Mouse (Mus musculus): ENCODE measurements around the gene Asf1b. TPM values are rescaled to one million over a fixed set of nuclear protein-coding genes. Genes with fewer than 3 reads are reported as not detected.
A peak's percentile ranks its signal among the peaks of the same experiment; 100 is the strongest.

Gene Asf1b
- total RNA-seq (2021) = 1 to 10 TPM; 1.1 to 1.7 TPM

DNA sequence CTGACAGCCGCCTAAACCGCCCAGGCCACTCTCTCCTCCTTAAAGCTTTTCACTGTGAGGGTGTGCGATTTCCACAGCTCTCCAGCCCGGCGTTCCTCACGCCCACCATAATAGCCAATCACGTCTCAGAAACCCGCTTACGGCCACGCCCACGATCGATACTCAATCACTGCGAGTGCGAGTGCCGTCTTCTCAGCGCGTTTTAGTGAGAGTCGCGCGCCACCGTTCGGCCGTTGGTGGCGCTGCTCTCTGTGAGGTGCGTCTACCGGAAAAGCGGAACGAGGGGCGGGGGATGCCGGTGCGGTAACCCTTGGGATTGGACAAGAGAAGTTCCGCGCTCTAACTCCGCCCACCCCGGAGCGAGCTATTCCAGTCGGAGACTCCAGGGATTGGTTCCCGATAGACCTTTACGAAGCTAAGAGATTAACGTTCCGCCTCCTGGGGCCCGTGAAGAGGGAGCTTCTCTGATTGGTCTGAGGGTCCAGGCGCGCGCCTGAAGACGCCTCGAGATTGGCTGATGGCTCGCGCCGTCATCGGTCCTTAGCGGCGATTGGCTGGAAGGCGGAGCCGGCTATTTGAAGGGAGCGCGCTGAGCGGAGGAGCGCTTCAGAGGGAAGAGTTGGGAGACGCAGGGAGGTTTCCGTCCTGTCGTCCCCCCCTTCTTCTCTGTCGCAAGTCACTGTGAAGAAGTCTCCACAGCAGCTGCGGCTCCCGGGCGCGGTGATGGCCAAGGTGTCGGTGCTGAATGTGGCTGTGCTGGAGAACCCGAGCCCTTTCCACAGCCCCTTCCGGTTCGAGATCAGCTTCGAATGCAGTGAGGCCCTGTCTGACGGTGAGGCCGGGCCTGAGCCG, at the start of gene Asf1b, which contains the start of gene Gm10644:
Gene Asf1b, plus strand, starts transcription at position 402 of the 852 bp plus-strand sequence.
Gene Gm10644, minus strand, starts transcription at position 100 of the 852 bp plus-strand sequence.
- DNase-seq (ENCODE audit: low spot score) = peak; percentile 97
- intact Hi-C loops (cut with DNase I) = loop anchor here (1.0 to 10.0 kb wide), 4 partner anchors 59 to 511 kb away; no protein-coding TSS in a partner anchor

DNA sequence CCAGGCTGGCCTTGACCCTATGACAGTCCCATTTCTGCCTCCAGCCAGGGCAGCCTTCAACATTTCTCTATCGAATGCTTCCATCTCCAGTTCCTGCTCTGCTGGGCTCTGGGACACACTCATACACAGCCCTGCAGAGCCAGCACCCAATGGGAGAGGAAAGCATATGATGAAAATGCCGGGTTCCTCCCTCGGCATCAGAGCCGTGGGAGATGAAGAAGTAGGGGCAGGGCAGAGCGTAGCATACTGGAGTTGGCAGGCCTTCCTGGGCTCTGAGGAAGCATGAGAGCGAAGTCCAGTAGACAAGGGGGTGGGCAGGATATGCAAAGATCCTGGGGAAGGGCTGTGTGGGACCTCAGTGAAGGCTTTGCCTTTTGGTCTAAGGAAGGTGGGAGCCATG, 46.7 kb upstream of the Asf1b start:
- intact Hi-C loops (cut with DNase I) = no loop called here
- DNase-seq (ENCODE audit: low spot score) = no peak

DNA sequence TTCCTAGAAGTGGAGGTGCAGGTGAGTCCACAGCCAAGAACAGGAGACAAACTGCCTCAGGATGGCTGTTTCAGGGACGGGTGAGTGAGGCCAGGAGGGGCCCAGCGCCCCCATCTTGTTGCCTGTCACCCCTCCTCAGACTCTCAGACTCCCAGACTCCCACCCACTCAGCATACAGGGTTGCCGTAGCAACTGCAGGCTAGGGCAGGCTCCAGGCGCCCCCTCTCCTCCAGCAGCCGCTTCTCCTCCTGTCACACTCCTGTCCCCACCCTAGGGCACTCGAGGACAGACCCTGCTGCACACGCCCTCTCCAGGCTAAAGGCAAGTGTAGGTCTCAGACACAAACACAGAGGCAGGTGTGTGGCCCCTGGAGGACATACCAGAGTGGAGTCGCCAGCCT, 46.0 kb upstream of the Asf1b start:
- intact Hi-C loops (cut with DNase I) = no loop called here

DNA sequence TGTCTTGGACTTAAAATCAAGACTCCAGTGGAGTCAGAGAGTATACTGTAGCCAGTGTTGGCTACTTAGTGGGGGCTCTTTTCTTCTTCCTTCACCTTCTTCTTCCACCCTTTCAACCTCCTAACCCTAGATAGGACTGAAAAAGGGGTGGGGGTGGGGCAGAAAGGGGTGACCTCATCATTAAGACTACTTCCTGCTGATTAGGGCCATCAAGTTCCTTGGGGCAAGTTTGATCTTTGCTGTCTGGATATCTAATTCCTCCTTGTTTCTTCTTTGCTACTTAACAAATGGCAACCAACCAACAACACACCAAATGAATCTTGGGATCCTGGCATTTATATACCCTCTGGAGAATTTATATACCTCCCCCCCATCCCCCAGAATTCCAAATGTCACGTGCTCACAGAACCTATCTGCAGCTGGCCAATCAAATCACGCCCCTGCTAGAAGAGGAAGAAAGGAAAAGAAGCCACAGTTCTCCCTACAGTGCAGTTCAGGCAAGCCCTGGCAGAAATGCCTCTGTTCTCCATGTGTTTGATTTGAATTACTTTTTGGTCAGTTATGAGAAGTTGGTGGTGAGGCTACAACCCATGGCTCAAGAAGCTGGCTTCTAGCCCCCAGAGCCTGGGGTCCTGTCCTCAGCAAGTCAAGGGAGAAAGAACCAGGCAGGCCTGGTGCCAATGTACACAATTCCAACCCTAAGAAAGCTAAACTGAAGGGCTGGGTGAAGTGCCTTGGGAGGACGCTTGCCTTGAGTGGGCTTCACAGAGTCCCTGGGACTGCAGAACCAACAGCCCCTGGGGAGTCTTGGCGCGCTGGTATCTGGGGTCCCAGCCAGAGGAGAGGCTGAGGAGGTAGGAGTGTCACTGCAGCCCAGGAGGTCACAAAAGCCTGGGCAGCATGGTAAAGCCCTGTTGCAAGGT, 43.2 kb upstream of the Asf1b start:
- intact Hi-C loops (cut with DNase I) = no loop called here
- DNase-seq (ENCODE audit: low spot score) = no peak

More for the DNA sequence above, 46.0 kb upstream of the Asf1b start:
- DNase-seq (ENCODE audit: low spot score) = no peak

DNA sequence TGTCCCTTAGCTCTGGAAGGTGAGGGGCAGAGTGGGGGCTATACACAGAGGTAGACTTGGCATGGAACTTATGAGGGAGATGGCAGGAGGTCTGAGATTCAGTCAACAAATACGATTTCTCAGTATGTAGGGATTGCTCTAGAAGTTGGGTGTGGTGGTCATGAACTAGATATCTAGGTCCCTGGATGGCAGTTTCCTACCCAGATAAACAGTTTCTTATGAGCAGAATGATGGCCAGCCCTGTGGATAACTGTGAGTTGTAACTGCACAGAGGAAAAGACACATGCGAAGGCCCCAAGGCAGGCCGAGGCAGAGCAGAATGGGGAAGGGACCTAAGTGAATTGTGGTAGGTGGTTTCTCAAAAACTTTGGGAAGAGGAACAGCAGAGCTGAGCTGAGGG, 41.1 kb upstream of the Asf1b start:
- no peak for DNase-seq (ENCODE audit: low spot score)
- intact Hi-C loops (cut with DNase I) = no loop called here

DNA sequence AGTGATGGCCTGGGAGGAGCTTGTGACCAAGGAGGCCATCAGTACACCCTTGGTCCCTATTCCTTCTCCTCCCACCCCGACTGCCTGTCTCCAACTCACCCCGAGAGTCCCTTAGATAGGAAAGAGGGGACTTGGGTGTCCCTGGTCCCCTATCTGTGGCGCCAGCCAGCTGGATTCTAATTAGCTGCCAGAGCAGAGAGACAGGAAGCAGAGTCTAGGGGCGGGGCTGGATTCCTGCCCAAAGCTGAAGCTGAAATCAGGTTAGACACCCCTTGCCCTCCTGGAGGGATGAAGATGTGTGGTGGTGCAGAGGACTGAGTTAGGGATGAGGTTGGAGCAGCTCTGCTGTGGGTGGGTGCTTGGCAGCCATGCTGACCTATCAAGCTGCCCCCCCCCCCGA, 40.4 kb upstream of the Asf1b start:
- no peak for DNase-seq (ENCODE audit: low spot score)
- intact Hi-C loops (cut with DNase I) = no loop called here

DNA sequence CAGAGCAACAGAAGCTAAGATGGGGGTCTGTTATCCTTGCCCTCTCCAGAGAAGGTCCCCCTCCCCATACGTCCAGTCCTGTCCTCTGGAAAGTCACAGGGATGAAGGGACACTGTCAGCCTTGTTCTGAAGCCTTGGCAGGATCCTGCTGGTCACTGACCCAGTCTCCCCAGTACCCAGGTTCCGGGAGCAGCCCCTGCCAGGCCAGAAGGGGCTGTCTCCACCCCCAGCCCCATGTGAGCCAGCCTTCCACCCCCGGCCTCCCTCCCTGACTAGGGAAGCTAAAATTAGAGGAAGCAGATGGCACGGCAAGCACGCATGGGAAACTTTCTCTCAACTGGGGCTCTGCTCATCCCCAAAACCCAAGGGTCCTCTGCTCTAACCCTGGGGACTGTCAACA, 39.3 kb upstream of the Asf1b start:
- DNase-seq (ENCODE audit: low spot score) = no peak
- intact Hi-C loops (cut with DNase I) = no loop called here

DNA sequence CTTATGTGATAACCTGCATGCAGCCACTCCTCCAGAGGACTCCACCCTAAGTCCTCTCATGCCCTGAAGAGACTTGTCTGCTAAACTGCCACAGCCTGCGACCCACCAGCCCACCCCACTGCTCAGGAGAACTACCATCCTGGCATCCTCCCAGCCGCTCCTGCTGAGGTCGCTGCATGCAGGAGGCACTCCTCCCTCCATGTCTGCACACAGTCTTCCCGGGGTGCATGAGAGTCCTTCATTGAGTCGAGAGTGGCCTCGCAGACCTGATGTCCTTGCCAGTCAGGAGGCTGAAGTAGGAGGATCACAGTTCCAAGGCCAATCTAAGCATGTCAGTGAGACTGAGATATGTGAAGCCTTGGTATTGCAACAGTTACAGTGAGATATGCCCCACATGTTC, 37.7 kb upstream of the Asf1b start:
- no peak for DNase-seq (ENCODE audit: low spot score)
- intact Hi-C loops (cut with DNase I) = no loop called here

DNA sequence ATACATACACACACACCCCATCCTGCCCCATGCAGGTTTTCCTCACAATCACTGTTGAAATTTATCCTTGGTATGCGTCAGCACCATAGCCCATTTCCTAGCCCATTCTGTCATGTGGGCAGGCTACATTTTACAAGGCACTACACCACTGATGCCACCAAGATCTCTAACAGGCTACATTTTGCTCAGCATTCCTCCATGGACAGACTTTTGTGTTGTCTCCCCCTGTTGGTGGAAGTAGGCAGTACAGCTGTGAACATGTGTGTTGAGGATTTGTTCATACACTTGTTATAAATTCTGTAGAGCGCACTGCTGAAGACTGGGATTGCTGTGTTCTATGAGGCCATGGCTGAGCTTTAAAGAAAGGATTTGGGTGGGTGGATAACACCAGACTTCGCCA, 33.7 kb upstream of the Asf1b start:
- intact Hi-C loops (cut with DNase I) = no loop called here

DNA sequence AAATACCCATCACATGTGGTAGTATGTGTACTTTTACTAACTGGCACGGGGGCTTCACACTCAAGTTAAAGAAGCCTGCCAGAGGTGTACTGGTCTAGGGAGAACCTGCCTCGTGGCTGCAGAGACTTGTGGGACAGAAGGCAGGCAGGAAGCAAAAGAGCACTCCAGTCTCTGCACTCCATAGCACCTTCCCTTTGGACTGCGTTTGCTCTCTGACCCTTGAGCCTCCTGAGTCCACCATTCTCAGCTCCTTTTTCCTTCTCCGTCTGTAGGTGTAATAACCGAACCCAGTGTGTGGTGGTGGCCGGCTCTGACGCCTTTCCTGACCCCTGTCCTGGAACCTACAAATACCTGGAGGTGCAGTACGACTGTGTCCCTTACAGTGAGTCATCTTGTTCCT, 32.6 kb upstream of the Asf1b start:
- intact Hi-C loops (cut with DNase I) = loop anchor here (2.0 kb wide), 1 partner anchor 140 kb away; no protein-coding TSS in a partner anchor
- no peak for DNase-seq (ENCODE audit: low spot score)

More for the DNA sequence above, 33.7 kb upstream of the Asf1b start:
- no peak for DNase-seq (ENCODE audit: low spot score)

DNA sequence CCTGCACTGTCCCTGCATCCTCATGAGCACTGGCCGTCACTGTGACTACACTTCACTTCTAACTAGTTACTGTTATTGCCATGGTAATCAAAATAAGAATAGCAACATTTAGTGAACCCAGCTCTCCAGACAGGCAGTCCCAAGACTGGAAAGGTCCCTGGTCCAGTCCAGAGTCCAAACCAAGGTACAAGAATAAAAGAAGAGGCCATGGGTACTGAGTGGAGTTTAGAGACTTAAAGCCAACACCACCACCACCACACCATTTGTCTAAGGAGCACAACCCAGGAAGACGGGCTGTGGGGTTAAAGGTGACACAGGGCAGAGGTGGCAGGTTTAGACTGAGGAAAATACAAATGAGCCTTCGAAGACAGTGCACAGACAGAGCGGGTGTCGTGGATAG, 30.7 kb upstream of the Asf1b start:
- intact Hi-C loops (cut with DNase I) = no loop called here
- no peak for DNase-seq (ENCODE audit: low spot score)

DNA sequence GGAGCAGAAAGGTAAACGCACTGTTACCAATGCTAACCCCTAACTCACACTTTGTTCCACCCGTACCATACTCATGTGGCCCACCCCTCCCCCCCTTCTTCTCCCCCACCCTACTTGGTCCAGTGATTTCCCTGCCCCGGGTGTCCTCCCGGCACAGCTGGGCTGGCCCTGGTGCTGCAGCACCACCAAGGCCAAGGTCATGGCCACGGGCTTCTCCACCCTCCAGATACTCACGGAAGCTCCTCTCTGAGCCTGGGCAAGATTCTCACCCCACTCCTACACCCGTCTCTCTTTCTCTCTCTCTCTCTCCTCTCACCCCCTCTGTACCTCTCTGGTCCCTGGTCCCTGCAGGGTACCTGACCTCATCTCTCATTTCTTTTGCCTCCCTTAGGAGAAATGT, 29.0 kb upstream of the Asf1b start:
- intact Hi-C loops (cut with DNase I) = no loop called here
- no peak for DNase-seq (ENCODE audit: low spot score)

DNA sequence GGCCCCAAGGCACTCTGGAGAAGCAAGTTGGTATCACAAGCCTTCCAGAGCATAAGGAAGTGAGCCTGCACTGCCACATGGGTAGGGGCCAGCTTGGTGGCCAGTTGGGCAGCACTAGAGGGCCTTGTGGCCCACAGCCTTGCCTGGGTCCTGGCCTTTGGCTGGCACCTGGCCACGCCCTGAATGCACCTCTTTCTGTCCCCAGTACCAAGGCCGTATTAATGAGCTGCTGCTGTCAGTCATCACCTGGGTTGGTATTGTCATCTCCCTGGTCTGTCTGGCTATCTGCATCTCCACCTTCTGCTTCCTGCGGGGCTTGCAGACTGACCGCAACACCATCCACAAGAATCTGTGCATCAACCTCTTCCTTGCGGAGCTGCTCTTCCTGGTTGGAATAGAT, 21.1 kb upstream of the Asf1b start:
- no peak for DNase-seq (ENCODE audit: low spot score)
- intact Hi-C loops (cut with DNase I) = no loop called here

DNA sequence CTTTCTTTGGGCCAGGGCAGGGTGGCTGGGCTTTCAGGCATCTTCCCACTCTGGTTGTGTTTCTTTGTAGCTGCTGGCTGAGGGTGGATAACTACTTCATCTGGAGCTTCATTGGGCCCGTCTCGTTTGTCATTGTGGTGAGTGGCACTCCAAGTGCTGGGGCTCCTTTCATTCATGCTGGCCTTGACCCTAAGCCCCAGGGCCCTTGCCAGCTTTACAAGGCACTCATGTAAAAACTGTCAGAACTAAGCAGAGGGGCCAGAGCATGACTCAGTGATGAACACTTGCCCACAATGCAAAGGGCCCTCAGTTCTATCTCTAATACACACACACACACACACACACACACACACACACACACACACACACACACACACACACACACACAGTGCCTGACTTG, 20.3 kb upstream of the Asf1b start:
- DNase-seq (ENCODE audit: low spot score) = no peak
- intact Hi-C loops (cut with DNase I) = no loop called here

DNA sequence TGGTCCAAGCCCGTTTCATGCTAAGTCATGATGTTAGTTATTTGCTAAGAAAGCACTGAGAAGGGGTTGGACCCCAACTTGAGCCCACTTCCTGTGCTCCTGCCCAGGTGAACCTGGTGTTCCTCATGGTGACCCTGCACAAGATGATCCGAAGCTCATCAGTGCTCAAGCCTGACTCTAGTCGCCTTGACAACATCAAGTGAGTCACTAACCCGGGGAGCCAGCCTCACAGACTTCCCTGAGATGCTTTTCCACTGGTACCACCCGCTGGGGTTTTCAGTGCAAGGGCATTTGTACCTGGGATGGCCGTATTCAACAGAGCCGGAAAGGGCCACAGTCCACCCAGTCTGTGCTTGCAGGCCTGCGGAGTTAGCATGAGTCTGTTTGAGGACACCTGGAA, 19.9 kb upstream of the Asf1b start:
- DNase-seq (ENCODE audit: low spot score) = no peak
- intact Hi-C loops (cut with DNase I) = no loop called here

DNA sequence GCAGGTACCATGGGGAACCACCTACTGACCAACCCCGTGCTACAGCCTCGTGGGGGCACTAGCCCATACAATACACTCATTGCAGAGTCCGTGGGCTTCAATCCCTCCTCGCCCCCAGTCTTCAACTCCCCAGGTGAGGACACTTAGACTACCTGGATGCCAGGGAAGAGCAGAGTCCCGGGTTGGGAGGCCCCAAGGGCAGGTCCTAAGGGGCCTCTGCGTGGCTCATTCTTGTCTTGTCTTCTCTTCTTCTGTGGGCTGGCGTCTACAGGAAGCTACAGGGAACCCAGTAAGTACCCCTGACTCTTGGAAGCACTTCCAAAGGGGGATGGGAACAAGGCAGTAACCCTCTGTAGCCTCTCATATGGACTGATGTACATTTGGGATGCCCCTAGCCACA, 17.7 kb upstream of the Asf1b start:
- DNase-seq (ENCODE audit: low spot score) = no peak
- intact Hi-C loops (cut with DNase I) = no loop called here

DNA sequence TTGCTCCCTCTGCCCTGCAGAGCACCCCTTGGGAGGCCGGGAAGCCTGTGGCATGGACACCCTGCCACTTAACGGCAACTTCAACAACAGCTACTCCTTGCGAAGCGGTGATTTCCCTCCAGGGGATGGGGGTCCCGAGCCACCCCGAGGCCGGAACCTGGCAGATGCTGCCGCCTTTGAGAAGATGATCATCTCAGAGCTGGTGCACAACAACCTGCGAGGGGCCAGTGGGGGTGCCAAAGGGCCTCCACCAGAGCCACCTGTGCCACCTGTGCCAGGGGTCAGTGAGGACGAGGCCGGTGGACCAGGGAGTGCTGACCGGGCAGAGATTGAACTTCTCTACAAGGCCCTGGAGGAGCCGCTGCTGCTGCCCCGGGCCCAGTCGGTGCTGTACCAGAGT, 17.0 kb upstream of the Asf1b start:
- intact Hi-C loops (cut with DNase I) = no loop called here
- DNase-seq (ENCODE audit: low spot score) = no peak

DNA sequence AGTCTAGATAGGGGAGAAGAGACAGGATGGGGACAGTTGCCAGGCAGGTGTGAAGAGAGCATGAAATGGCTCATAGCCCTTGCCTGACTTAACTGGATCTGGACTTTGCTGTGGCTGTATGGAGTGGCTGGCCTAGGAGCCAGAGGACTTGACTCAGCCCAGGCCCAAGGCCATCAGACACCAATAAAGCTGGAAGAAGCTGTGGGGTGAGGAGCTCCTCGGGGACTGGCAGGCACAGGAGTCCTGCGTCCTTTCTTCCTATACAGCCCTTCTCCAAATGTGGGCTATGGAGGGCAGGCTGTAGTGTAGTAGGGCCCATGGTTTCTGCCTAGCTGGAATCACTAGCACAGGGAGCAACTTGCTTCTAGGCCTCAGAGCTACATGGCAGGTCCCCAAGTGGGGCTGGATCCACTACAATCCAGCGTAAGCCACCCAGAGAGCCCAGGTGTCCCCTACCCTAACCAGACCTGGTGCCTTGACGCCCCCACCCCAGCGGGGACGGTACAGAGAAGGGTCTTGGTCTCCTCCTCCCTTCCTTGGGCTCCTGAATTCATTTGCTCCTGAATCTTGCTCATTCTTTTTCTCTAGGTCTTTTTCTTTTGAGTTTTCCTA, 14.1 kb upstream of the Asf1b start:
- intact Hi-C loops (cut with DNase I) = no loop called here
- no peak for DNase-seq (ENCODE audit: low spot score)

DNA sequence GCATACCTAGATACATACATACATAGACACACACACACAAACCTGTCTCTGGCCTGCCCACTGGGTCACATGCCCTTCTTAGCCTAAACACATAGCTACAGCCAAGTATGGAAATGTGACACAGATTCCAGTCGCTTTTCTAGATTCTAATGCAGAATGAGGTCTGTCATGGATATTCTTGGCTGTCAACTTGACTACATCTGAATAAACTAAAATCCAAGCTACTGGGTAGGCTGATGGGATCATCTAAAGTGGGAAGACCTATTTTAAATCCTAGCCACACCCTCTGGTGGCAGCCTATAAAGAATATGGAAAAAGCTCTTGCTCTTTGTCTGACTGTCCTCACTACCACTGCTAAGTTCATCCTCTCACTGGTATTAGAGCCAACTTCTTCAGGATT, 12.9 kb upstream of the Asf1b start:
- DNase-seq (ENCODE audit: low spot score) = no peak
- intact Hi-C loops (cut with DNase I) = no loop called here

DNA sequence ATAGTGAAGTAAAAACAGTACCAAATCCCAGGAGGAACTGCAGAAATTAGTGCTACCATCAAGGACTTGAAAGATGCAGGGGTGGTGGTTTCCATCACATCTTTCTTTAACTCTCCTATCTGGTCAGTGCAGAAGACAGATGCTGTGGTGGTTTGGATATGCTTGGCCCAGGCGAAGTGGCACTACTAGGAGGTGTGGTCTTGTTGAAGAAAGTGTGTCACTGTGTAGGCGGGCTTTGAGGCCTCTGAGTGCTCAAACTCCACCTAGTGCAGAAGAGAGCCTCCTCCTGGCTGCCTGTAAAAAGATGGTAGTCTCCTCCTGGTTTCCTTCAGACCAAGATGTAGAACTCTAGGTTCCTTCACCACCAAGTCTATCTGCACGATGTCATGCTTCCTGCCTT, 9.8 kb upstream of the Asf1b start:
- intact Hi-C loops (cut with DNase I) = no loop called here
- no peak for DNase-seq (ENCODE audit: low spot score)

Measured in heart, postnatal 25 days (tissue).